Mouse (Mus musculus): ENCODE measurements at regions not wholly inside any gene's neighbourhood (a gene's known extent, or its start where the extent isn't known, plus 50 kb on each side); places are given as distances from the start of the nearest gene placed in this dataset.

DNA sequence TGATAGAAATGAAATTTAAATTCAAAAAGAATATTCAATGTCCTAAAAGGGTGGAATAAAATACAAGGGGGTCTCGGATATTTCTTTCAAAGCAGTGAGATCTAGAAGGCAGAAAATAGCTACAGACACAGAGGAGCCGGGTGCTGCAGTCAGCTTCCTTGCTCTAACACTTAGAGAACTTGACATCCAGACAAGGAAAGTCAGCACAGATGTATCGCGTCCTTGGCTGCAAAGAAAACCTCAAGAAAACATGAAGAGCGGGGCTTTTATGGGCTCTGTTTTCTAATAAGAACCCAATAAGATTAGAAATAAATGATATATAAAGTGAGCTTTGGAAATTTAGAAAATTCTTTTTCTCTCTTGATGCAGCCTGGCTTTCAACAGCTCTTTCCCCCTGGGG, 53.1 kb upstream of the Glis3 start:
- DNase-seq (ENCODE audit: low spot score in 2 of 2) = no peak

DNA sequence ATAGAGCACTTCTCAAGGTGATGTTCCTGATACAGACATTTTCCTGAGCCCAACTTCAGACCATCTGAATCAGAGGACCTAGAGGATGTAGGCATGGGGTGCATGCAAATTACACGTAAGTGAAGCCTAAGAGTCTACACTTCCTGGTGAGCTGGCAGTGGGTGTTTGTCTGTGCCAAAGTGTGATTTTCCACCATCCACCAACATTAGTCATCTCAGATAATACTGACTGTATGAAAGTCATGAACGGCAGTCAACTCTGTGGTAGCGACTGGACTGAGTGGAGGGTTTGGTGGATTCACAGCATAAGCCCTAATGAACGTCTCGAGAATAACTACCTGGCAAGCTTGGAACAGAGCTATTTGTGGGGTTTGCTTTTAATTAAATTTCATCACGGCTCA, 53.9 kb upstream of the Glis3 start:
- no peak for DNase-seq (ENCODE audit: low spot score in 2 of 2)

DNA sequence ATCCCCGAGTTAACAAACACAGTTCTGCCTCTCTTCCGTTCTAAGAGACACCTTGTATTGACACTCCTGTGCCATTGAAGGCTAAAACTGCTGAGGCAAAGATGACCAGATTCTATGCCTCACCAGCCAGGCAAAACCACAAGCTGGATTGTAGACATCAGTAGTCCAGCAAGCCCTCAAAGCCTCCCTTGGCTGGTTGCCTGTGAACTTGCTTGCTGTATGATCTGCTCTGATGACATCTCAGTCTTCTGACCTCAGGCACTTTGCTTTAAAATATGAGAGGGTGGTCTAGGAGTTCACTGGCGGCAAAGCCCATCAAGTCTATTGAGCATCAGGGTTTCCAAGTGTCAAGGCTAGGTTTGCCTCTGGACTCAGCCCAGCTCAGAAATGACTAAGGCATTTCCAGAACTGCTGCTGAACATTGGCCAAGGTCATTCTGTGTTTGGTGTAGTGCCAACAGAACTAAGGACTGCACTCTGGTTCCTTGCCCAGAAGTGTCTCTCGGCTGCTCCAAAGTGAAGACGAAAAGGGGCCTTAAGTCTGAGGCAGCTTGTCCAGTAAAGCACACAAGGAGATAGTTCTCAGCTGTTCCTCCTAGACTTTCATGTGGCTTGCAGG, 63.4 kb upstream of the Glis3 start:
- DNase-seq (ENCODE audit: low spot score in 2 of 2) = no peak

DNA sequence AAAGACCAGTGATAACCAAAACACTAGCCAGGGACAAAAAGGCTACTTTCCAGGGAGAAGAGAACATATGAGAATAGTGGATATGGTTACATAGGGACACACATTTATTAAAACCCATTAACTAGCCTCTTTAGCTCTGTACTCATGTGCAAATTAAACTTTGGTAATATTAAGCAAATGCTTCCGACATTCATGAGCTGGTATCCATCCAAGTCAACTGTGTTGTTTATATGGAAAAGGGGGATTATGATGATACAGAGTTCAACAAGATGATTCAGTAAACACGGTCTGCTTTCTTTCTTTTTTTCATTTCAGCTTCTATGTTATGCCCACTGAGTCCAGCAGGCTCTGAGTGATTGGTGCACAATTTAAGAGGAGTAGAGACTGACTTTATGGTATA, 65.2 kb upstream of the Glis3 start:
- DNase-seq (ENCODE audit: low spot score in 2 of 2) = no peak

DNA sequence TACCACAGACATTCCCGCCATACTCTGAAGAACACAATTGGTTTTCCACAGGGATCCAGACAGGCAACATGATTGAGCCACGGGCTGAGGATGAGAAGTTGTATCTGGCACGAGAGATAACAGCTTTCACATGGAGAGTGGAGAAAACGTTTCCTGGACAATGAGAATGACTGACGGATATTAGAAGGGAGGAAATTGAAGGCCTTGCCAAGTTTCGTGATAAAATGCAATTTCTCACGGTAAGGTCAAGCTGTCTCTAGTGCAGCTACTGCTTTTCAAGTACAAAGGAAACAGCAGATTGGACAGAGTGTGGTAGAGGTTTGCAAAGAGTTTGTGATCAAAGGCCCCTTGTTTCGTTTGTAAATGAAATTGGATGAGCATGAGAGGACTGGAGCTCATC, 65.7 kb upstream of the Glis3 start:
- DNase-seq (ENCODE audit: low spot score in 2 of 2) = no peak

DNA sequence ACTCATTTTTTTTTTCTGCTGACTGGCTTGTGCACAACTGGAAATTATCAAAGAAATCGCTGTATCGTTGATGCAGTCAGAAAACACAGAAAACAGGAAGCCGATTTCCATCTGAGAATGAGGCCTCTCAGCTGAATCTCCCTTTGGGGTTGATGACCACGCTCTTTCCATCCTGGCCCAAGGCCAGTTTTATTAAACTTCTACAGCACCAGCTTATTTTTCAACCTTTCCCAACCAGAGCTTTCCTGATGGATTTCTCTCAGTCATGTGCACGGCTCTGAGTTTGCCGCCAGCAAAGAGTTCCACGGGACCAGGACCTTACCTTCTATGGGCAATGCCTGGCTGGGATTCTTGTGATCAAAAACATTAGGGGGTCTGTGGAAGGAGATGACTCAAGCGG, 71.2 kb upstream of the Glis3 start:
- DNase-seq (ENCODE audit: low spot score in 2 of 2) = no peak

DNA sequence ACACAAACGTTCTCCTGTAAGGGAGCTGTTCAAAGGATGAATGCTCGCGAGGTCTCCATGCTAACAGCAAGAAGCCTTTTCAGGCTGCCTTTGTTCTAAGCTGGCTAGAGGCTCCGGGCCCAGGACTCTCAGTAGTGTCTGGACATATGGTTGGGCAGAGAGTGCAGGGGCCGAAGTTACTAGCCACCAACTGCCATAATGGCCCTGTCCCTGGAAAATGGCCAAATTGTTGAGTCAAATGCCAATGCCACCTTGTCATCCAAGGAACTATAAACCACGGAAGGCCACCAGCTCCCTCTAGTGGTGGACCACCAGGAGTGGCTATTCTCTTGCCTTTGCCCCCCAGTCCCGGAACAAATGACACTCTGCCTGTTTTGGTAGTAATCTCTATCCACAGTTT, 76.0 kb upstream of the Slc1a1 start:
- DNase-seq (ENCODE audit: low spot score in 2 of 2) = peak in 1 of 2 experiments; percentile 62

DNA sequence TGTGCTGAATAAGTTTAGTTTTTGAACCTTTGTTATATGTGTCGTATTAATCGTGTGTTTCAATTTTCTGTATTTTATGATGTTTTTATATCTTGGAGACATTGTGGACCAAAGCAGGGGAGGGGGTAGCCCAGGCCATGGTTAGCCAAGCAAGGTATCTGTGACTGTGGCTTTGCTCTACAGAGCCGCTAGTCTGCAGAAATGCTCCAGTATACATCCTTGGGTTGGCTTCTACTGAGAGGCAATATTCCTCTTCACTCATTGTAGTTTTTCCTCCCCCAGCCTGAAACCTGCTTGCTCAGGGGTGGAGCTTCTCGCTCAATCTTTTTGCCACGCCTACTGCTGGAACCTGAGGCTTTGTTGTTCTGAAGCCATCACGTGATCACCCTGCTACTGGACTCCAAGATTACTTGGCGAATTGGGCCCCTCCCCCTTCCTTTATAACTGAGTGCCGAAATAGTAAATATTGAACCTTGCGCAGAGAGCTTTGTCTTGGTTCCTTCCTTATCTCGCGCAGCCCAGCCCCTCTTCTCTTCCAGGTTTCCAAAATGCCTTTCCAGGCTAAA, 70.0 kb upstream of the Slc1a1 start:
- DNase-seq (ENCODE audit: low spot score in 2 of 2) = no peak

DNA sequence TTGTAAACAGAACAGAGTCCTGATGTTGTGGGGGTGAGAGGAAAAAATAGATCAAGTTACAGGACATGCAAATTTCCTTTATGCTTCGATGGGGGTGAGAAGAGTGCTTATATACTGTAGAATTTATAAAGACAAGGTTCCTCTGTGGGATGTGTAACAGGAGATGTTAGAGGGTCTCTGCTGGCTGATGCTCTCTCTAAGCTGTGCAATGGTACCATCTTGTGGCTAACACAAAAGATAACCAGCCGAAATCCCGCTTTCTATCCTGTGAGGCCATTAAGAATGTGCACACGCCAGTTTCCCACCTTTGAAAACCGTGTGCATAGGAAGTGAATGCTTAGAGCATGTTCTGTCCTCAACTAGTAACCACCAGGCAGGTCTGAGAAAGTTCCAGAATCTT, 66.6 kb upstream of the Slc1a1 start:
- no peak for DNase-seq (ENCODE audit: low spot score in 2 of 2)

DNA sequence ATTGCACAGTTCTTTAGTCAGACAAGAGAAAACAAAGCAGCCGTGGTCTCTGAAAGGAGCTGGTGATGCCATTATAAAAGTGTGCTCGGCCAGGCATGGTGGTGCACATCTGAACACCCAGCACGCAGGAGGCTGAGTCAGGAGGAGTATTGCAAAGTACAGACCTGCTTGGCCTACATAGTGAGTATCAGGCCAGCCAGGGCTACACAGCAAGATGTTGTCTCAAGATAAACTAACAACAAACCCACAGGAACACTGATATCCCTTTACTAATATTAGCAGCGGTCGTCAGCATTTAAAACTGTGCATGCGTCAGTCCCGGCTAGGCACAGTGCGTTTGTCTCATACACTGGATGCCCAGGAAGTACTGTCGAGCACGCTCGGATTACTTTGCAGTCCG, 64.4 kb upstream of the Slc1a1 start:
- no peak for DNase-seq (ENCODE audit: low spot score in 2 of 2)

DNA sequence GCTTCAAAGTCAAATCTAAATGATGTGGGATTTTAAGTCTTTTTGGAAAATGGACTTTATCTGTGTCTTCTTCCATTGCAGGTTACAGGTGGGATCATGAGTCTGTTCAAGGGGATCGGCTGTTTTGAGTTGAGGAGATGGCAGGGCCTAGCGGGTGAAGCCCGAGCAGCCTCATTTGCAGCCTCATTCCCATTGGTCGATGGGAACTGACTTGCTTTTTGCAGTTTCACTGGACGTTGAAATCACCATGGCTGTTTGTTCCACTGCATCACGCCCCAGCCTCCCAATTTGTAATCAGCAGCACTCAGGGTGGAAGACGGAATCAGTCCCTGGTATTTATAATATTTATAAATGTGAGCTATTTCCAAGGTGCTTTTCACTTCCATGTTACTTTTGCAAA, 63.0 kb upstream of the Slc1a1 start:
- DNase-seq (ENCODE audit: low spot score in 2 of 2) = no peak

DNA sequence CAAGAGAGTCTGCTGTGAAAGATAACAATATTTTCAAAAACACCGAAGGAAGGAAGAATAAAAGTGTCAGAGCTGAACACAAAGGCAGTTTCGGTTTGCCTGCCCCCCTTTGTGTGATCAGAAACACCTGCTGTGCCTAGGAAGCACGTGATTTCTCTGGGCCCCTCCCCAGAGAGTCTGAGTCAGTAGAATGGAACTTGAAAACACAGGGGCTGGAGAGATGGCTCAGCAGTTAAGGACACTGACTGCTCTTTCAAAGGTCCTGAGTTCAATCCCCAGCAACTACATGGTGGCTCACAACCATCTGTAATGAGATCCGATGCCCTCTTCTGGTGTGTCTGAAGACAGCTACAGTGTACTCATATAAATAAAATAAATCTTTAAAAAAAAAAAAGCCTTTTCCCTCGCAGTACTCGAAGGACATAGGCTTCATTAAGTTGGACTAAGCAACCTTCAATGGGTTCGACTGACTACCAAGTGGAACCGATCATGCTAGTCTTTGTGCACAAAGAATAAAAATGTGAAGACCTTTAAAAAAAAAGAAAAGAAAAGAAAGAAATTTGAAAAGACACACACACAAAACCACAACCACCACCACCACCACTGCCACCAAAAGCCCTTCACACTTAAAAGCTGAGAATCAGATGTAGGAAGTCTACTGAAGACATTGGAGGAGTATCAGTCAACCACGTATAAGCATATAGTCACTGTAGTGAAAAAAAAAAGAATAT, 61.8 kb upstream of the Slc1a1 start:
- DNase-seq (ENCODE audit: low spot score in 2 of 2) = peak in 1 of 2 experiments; percentile 48

DNA sequence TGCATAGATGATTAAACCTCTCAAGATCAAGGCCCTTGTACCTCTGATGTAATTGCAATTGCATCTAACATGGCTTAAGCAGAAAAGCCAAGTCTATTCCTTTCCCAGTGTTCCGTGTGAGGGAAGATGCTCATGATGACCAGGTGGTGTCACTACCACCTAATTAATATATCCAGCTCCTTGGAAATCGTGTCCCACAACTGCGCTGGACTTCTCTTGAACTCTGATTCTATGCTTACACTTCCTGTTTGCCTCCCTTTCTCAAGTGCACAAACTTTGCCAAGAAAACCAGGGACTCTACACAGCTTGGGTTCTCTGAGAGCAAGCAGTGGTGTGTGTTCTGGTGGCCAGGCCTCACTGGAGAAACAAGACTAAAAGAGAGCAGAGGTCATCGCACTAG, 58.0 kb upstream of the Slc1a1 start:
- no peak for DNase-seq (ENCODE audit: low spot score in 2 of 2)

DNA sequence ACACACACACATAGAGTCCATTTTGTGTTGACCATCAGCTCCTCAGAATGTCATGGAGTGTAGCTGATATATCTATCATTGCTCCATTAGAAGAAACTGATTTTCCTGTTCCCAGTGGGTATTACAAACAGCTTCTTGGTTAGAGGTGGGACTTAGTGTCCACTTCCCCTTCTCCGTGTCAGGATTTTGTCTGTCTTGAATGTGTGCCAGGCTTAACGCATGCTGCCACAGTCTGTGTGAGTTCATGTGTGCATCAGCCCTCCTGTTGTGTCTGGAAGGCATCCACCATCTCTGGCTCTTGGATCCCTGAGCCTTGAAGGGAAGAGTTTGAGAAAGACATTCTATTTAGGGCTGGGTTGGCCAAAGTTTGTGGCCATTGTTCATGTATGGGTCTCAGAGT, 57.2 kb upstream of the Slc1a1 start:
- DNase-seq (ENCODE audit: low spot score in 2 of 2) = no peak

DNA sequence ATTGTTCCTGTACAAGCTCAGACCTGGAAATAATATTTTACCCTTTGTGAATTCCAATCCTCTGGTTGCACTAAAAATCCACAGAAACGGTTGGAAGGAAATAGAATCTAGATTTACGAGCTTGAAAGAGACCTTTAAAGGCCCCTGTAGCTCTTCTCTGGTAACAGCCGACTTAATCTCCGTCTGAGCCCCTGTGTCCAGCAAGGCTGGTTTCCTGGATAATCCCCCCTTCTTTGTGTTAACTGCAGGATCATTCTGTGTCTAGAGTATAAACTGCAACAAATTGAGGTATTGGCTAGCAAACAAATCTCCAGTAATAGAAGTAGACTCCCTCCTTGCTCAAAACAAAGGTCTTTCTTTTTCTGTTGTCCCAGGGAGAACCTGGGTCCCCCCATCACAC, 56.5 kb upstream of the Slc1a1 start:
- DNase-seq (ENCODE audit: low spot score in 2 of 2) = no peak

DNA sequence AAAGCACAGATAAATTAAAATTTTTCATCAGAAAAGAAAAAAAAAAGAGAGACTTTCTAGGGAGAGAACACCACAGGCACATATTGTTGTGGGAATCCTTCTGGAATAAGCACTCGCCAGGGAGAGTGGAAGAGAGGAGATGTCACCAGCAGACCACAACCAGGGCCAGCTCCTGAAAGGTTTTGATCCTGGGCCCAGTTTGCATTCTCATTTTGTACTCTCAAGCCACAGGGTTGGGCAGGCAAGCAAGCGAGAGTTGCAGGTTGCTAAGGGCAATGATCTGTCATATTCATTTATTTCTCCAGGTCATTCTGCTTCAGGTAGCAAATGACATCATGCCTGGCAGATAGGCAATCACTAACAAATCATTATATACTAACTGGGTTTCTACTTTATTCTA, 52.9 kb upstream of the Slc1a1 start:
- DNase-seq (ENCODE audit: low spot score in 2 of 2) = no peak

All from spleen, postnatal 10 days (tissue).